Mouse (Mus musculus) bone marrow macrophage, adult 2 months (primary cell): ENCODE results near the gene Rapgef4. TPM values are rescaled to one million over a fixed set of nuclear protein-coding genes. Genes with fewer than 3 reads are reported as not detected.

Experiments
- H3K27ac ChIP-seq: 2 replicates; pipeline ENCODE4 v1.5.1; 2012; ENCODE audit warnings: low read depth, low read length; ENCODE audit not compliant: insufficient read depth
- H3K4me1 ChIP-seq: 2 replicates; pipeline ENCODE4 v1.6.1; 2012; ENCODE audit warnings: low read length; ENCODE audit not compliant: control insufficient read depth, insufficient read depth
- H3K4me3 ChIP-seq: 2 replicates; pipeline ENCODE4 v1.5.1; 2012; ENCODE audit warnings: mild to moderate bottlenecking, low read length, moderate library complexity; ENCODE audit not compliant: insufficient read depth
- CTCF ChIP-seq: IDR thresholded peaks from 2 replicates; pipeline ENCODE4 v1.5.1; 2012; ENCODE audit warnings: low read depth, mild to moderate bottlenecking, low read length, moderate library complexity
- POLR2A ChIP-seq: IDR thresholded peaks from 2 replicates; pipeline ENCODE4 v1.6.1; 2012; ENCODE audit warnings: mild to moderate bottlenecking, low read depth, low read length, borderline replicate concordance
- polyA plus RNA-seq: library from polyadenylated mRNA; stranded (reverse); fragments of >200 nt; gene quantifications from 2 replicates; pipeline ENCODE4 v1.2.4, GENCODE M21; 2012; ENCODE audit not compliant: missing spikeins, insufficient read depth, insufficient read length

Rapgef4 gene
- polyA plus RNA-seq, 1 experiment = not detected

DNA sequence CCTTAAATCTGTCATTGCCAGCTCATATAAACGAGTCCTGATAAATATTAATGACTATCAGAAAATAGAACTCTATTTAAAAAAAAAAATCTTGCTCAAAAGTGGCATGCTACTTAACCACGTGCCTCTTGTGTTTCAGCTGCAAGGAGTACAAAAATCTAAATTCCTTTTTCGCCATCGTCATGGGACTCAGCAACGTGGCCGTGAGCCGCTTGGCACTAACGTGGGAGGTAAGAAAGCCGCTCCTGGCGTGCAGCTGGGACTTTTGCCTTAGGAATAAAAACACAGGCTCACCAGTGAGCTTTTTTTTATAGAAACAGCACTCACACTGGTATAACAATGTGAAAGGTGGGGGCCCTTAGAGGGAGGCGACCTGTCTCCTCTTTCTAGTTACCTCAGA, 257.9 kb downstream of the Rapgef4 start:
- TF ChIP-seq CTCF = no peak
- no peak for TF ChIP-seq POLR2A
- no peak overlapping the region for H3K27ac ChIP-seq
- peaks cover 25% of the 10 kb centered on the region for H3K4me1 ChIP-seq
- no peak overlapping the region for H3K4me3 ChIP-seq

- no peak overlapping the region for H3K27ac ChIP-seq
- TF ChIP-seq POLR2A (no peak), CTCF (no peak)
- peaks cover 25% of the 10 kb centered on the region for H3K4me1 ChIP-seq
- no peak overlapping the region for H3K4me3 ChIP-seq
Measured at GRCm38 (mm10) chr2:72239456-72239855, 258.4 kb downstream of the Rapgef4 start.

DNA sequence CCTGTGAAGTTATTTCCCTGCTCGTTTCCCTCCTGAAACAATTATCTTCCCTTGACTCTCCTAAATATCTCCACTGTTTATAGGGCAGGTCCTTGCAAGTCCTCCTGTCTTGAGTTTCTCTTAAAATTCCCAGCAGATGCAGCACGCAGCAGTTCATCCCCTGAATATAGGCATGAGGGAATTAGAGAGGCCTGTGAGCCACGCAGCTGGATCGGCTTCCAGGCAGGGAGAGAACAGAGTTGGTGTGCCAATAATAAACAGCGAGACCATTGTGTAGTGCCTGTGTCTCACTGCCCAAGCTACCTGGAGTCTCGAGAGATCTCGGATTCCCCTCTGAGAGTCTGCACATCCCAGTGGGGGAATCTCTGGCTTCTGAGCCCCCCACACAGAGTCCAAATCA, 259.0 kb downstream of the Rapgef4 start:
- Histone ChIP-seq H3K27ac (no peak overlapping the region), H3K4me1 (peaks cover 25% of the 10 kb centered on the region), H3K4me3 (no peak overlapping the region)
- TF ChIP-seq CTCF (no peak), POLR2A (no peak)

- Histone ChIP-seq H3K27ac (no peak overlapping the region), H3K4me1 (peaks cover 21% of the 10 kb centered on the region), H3K4me3 (no peak overlapping the region)
- no peak for TF ChIP-seq CTCF
- no peak for TF ChIP-seq POLR2A
Measured at GRCm38 (mm10) chr2:72240691-72241090, 259.7 kb downstream of the Rapgef4 start.

DNA sequence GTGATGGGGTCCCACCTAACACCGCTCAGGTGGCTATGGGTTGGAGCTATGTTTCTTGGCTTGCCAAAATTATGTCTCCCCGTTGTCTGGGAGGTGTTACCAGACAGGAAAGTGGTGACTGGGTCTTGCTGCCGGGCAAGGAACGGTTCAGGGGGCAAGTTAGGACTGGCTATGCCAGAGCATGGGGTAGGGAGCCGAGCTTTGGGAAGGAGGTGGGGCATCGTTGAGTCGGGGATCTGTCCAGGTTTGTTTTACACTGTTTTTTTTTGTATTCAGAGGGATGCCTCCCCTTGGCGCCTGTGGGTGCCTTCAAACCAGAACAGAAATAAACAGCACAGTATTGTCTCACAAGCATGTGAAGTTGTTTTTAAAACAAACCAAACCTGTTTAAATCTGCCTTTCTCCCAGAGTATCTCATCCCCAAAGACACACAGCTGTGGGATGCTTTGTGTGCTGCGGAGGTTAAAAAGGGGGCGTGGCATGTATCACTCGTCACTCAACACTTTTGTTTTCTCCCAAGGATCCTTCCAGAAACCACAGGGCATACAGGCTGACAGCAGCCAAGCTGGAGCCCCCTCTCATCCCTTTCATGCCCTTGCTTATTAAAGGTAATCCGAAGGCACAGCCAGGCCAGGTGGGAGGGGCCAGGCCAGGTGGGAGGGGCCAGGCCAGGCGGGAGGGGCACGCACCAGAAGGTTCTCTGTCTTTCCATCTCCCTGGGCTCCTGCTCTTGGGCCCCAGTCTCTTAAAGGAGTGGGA, 260.9 kb downstream of the Rapgef4 start:
- TF ChIP-seq POLR2A (no peak), CTCF (no peak)
- Histone ChIP-seq H3K27ac (no peak overlapping the region), H3K4me3 (no peak overlapping the region), H3K4me1 (peaks cover 12% of the 10 kb centered on the region)

DNA sequence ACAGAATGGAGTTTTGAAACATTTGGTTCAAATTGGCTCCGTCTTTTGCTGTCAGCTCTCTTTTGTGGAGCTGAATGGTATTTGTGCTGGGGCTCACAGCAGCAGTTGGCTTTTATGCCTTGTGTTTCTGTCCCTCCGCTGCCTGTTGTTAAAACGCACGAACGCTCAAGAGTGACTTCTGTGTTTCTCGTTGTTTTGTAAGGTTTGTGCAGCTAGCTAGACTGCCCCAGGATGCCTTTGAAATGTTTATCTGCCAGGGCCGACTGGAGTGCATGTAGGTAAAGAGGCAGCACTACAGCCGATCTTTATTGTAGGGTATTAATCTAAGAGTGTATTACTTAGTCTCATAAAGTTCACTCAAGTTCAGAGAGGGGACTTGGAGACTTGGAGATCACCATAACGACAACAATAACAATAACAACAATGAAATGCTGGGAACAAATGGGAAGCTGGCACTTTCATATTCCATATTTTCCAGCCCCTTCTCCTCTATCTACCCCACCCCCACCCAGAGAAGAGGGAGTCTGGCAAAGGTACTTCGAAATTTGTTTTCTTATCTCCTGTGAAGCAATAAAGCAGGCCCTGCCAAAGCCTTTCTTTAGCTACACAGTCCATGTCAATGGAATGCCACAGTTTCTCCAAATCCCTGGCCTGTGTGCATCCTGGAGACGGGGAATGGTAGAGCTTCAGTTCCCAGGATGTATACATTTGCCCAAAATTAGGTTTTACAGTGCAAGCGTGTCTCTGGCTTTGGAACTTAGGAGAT, 262.1 kb downstream of the Rapgef4 start:
- H3K27ac ChIP-seq = no peak overlapping the region
- no peak overlapping the region for H3K4me3 ChIP-seq
- peaks cover 19% of the 10 kb centered on the region for H3K4me1 ChIP-seq
- TF ChIP-seq POLR2A (no peak), CTCF (no peak)

DNA sequence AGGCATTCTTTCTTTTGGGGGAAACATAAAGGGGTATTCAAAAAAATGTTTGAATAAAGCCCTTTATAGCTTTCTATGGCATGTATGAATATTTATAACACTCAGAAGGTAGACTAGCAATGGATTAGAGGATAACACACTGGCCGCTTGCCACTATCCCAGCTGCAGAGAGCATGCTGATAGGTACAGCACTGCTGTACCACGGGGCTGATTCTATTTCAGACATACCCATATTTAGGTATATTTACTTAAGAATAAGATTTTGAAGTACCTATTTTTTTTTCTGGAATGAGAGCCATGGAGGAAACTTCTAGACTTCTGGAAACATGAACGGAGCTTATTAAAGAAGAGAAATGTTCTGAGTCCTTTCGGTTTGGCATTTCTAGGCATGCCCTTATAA, 264.6 kb downstream of the Rapgef4 start:
- no peak for TF ChIP-seq CTCF
- TF ChIP-seq POLR2A = no peak
- no peak overlapping the region for H3K27ac ChIP-seq
- H3K4me1 ChIP-seq = peaks cover 10% of the 10 kb centered on the region
- H3K4me3 ChIP-seq = no peak overlapping the region

DNA sequence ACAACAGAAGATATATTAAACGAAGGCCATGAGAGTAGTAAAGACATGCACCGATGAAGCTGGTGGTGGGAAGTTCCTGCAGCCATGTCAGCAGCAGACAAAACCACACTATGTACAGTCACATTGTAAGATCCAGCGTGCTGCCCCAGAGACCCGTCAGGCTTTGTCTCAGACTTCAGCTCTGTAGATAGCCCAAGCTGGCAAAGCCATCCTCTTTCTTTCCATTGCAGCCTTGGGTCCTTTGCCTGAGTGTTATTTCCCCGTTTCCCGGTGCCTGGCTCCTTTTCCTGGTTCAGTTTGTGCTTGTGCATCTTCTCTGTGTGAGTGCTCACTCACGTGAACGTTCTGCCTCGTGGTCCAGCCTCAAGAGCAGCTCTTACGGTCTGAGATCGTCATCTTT, 265.3 kb downstream of the Rapgef4 start:
- Histone ChIP-seq H3K27ac (no peak overlapping the region), H3K4me1 (peaks cover 8% of the 10 kb centered on the region), H3K4me3 (no peak overlapping the region)
- no peak for TF ChIP-seq POLR2A
- TF ChIP-seq CTCF = no peak

DNA sequence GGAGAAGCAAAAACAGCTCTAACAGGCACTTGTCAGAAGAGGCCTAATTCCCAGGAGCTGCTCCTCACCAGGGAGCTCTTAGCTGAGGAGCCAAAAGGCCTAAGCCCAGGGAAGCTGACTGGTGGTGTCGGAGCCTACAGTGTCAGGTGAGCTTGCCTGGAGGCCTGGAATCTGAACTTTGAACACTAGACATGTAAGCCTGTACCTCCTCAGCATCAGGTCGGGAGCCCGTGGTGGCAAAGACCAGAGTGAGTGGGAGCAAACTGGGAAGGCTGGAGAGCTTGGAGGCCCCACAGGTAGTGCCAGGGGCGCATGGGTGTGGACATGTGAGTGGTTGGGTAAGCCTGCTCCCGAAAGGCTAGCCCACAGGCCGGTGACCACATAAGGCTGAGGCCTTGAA, 266.8 kb downstream of the Rapgef4 start:
- no peak overlapping the region for H3K4me3 ChIP-seq
- H3K27ac ChIP-seq = no peak overlapping the region
- H3K4me1 ChIP-seq = peaks cover 11% of the 10 kb centered on the region
- TF ChIP-seq POLR2A (no peak), CTCF (no peak)
